Mouse (Mus musculus) urinary bladder, postnatal 0 days (tissue): ENCODE data around the gene Sgms1. TPM values are rescaled to one million over a fixed set of nuclear protein-coding genes. Genes with fewer than 3 reads are reported as not detected.

Source experiments
- polyA plus RNA-seq: library from polyadenylated mRNA; unstranded; fragments of >200 nt; fragmentation: Nextera tagmentation; extraction: Ambion mirVana; gene quantifications from 2 replicates; pipeline ENCODE4 v1.2.1, GENCODE M21; 2015

The Sgms1 gene
- 39.8 and 48.1 TPM in 2 replicates for polyA plus RNA-seq

GRCm38 (mm10) chr19:32389001-32389871 is at the start of gene Sgms1:
Gene Sgms1, minus strand, starts transcription at chr19:32389714.

GRCm38 (mm10) chr19:32107771-32108306 is 281.7 kb downstream of the Sgms1 start, which contains the start of gene Asah2:
Gene Asah2, minus strand, starts transcription at chr19:32108211.

Other genes with a start within 250 kb of the Sgms1 start
- gene Rpl9-ps6, start 76.9 kb upstream of the Sgms1 start, polyA plus RNA-seq: 84.7 and 89.9 TPM in 2 replicates
- 27.2 and 30.0 TPM in 2 replicates for gene Minpp1, start 96.1 kb upstream of the Sgms1 start, polyA plus RNA-seq
- 3.7 and 8.8 TPM in 2 replicates for gene Papss2, start 206.1 kb upstream of the Sgms1 start, polyA plus RNA-seq